Mouse (Mus musculus): ENCODE measurements around the gene Aff1.

GRCm38 (mm10) chr5:103749465-103750285, 57.5 kb downstream of the Aff1 start:
- no peak for TF ChIP-seq POLR2A (IDR thresholded peaks at IDR 0.05; ENCODE audit: insufficient read depth, low read length)
- TF ChIP-seq CTCF (IDR thresholded peaks at IDR 0.05; ENCODE audit: low read depth, low read length): no peak
